Mouse (Mus musculus): ENCODE data around the gene Hoxc6. TPM values are rescaled to one million over a fixed set of nuclear protein-coding genes. Genes with fewer than 3 reads are reported as not detected.

The Hoxc6 gene
- polyA plus RNA-seq, 1 experiment: 0.16 TPM

- H3K4me3 ChIP-seq (replicated peaks; ENCODE audit: insufficient read depth, low read depth, low read length): no peak overlapping the region
- 3% methylated on average over 9 of the region's 9 CpGs for WGBS
- H3K4me1 ChIP-seq (ENCODE audit: control insufficient read depth, insufficient read depth, low read length): no peaks in the 10 kb centered on the region
- H3K27me3 ChIP-seq (ENCODE audit: control insufficient read depth, insufficient read depth, low read length): peaks cover 16% of the 10 kb centered on the region; the same call in 1 of the 2 replicates
- TF ChIP-seq POLR2A (IDR thresholded peaks at IDR 0.05; ENCODE audit: borderline replicate concordance, insufficient read depth, low read length) (no peak), CTCF (IDR thresholded peaks at IDR 0.05; ENCODE audit: borderline replicate concordance, insufficient read depth, low read depth, low read length) (no peak)
- DNase-seq: no peak
- H3K27ac ChIP-seq (ENCODE audit: insufficient read depth, low read length): no peak overlapping the region
Observed at GRCm38 (mm10) chr15:102996548-102996947, 1.5 kb upstream of the Hoxc6 start.

GRCm38 (mm10) chr15:102997431-102997830, 626 bp upstream of the Hoxc6 start:
- WGBS: 7% methylated on average over 3 of the region's 3 CpGs
- H3K4me3 ChIP-seq (replicated peaks; ENCODE audit: insufficient read depth, low read depth, low read length): no peak overlapping the region
- H3K4me1 ChIP-seq (ENCODE audit: control insufficient read depth, insufficient read depth, low read length): no peaks in the 10 kb centered on the region
- TF ChIP-seq CTCF (IDR thresholded peaks at IDR 0.05; ENCODE audit: borderline replicate concordance, insufficient read depth, low read depth, low read length) (no peak), POLR2A (IDR thresholded peaks at IDR 0.05; ENCODE audit: borderline replicate concordance, insufficient read depth, low read length) (no peak)
- H3K27me3 ChIP-seq (ENCODE audit: control insufficient read depth, insufficient read depth, low read length): peaks cover 15% of the 10 kb centered on the region; the same call in 1 of the 2 replicates
- DNase-seq: no peak
- no peak overlapping the region for H3K27ac ChIP-seq (ENCODE audit: insufficient read depth, low read length)

- WGBS: 4% methylated on average over 19 of the region's 19 CpGs
- peak overlapping the region; percentile 10 for H3K4me3 ChIP-seq (replicated peaks; ENCODE audit: insufficient read depth, low read depth, low read length)
Observed at GRCm38 (mm10) chr15:102998608-102999182, 638 bp downstream of the Hoxc6 start.

GRCm38 (mm10) chr15:102999183-102999831, 1.2 kb downstream of the Hoxc6 start:
- Histone ChIP-seq H3K27me3 (ENCODE audit: control insufficient read depth, insufficient read depth, low read length) (peaks cover 15% of the 10 kb centered on the region; the same call in 1 of the 2 replicates), H3K4me1 (ENCODE audit: control insufficient read depth, insufficient read depth, low read length) (no peaks in the 10 kb centered on the region), H3K4me3 (replicated peaks; ENCODE audit: insufficient read depth, low read depth, low read length) (peak overlapping the region; percentile 17), H3K27ac (ENCODE audit: insufficient read depth, low read length) (no peak overlapping the region)
- DNase-seq: peak; percentile 37 to 39
- TF ChIP-seq POLR2A (IDR thresholded peaks at IDR 0.05; ENCODE audit: borderline replicate concordance, insufficient read depth, low read length) (no peak), CTCF (IDR thresholded peaks at IDR 0.05; ENCODE audit: borderline replicate concordance, insufficient read depth, low read depth, low read length) (no peak)
- under 1% methylated on average over 33 of the region's 33 CpGs for WGBS

More at GRCm38 (mm10) chr15:102998608-102999182, 638 bp downstream of the Hoxc6 start:
- peaks cover 15% of the 10 kb centered on the region; the same call in 1 of the 2 replicates for H3K27me3 ChIP-seq (ENCODE audit: control insufficient read depth, insufficient read depth, low read length)
- no peak overlapping the region for H3K27ac ChIP-seq (ENCODE audit: insufficient read depth, low read length)
- H3K4me1 ChIP-seq (ENCODE audit: control insufficient read depth, insufficient read depth, low read length): no peaks in the 10 kb centered on the region
- no peak for DNase-seq
- TF ChIP-seq CTCF (IDR thresholded peaks at IDR 0.05; ENCODE audit: borderline replicate concordance, insufficient read depth, low read depth, low read length): no peak
- TF ChIP-seq POLR2A (IDR thresholded peaks at IDR 0.05; ENCODE audit: borderline replicate concordance, insufficient read depth, low read length): no peak

- 9% methylated on average over 11 of the region's 11 CpGs for WGBS
- Histone ChIP-seq H3K4me3 (replicated peaks; ENCODE audit: insufficient read depth, low read depth, low read length) (no peak overlapping the region), H3K27me3 (ENCODE audit: control insufficient read depth, insufficient read depth, low read length) (peaks cover 15% of the 10 kb centered on the region; the same call in 1 of the 2 replicates), H3K27ac (ENCODE audit: insufficient read depth, low read length) (no peak overlapping the region), H3K4me1 (ENCODE audit: control insufficient read depth, insufficient read depth, low read length) (no peaks in the 10 kb centered on the region)
- no peak for TF ChIP-seq CTCF (IDR thresholded peaks at IDR 0.05; ENCODE audit: borderline replicate concordance, insufficient read depth, low read depth, low read length)
- no peak for TF ChIP-seq POLR2A (IDR thresholded peaks at IDR 0.05; ENCODE audit: borderline replicate concordance, insufficient read depth, low read length)
- no peak for DNase-seq
Observed at GRCm38 (mm10) chr15:102999955-103000354, 1.9 kb downstream of the Hoxc6 start.

- H3K4me3 ChIP-seq (replicated peaks; ENCODE audit: insufficient read depth, low read depth, low read length): no peak overlapping the region
- no peak for DNase-seq
- peaks cover 15% of the 10 kb centered on the region; the same call in 1 of the 2 replicates for H3K27me3 ChIP-seq (ENCODE audit: control insufficient read depth, insufficient read depth, low read length)
- 7% methylated on average over 24 of the region's 24 CpGs for WGBS
- no peaks in the 10 kb centered on the region for H3K4me1 ChIP-seq (ENCODE audit: control insufficient read depth, insufficient read depth, low read length)
- H3K27ac ChIP-seq (ENCODE audit: insufficient read depth, low read length): no peak overlapping the region
- TF ChIP-seq POLR2A (IDR thresholded peaks at IDR 0.05; ENCODE audit: borderline replicate concordance, insufficient read depth, low read length): no peak
- no peak for TF ChIP-seq CTCF (IDR thresholded peaks at IDR 0.05; ENCODE audit: borderline replicate concordance, insufficient read depth, low read depth, low read length)
Observed at GRCm38 (mm10) chr15:103000501-103000901, 2.4 kb downstream of the Hoxc6 start.

- Histone ChIP-seq H3K4me1 (ENCODE audit: control insufficient read depth, insufficient read depth, low read length) (no peaks in the 10 kb centered on the region), H3K27me3 (ENCODE audit: control insufficient read depth, insufficient read depth, low read length) (peaks cover 14% of the 10 kb centered on the region; the same call in 1 of the 2 replicates), H3K27ac (ENCODE audit: insufficient read depth, low read length) (no peak overlapping the region), H3K4me3 (replicated peaks; ENCODE audit: insufficient read depth, low read depth, low read length) (no peak overlapping the region)
- WGBS: 70% methylated on average over 2 of the region's 2 CpGs
- no peak for DNase-seq
- TF ChIP-seq POLR2A (IDR thresholded peaks at IDR 0.05; ENCODE audit: borderline replicate concordance, insufficient read depth, low read length): no peak
- TF ChIP-seq CTCF (IDR thresholded peaks at IDR 0.05; ENCODE audit: borderline replicate concordance, insufficient read depth, low read depth, low read length): no peak
Observed at GRCm38 (mm10) chr15:103001370-103001769, 3.3 kb downstream of the Hoxc6 start.

GRCm38 (mm10) chr15:103002156-103002555, 4.1 kb downstream of the Hoxc6 start:
- H3K27ac ChIP-seq (ENCODE audit: insufficient read depth, low read length): no peak overlapping the region
- no peak for DNase-seq
- H3K4me3 ChIP-seq (replicated peaks; ENCODE audit: insufficient read depth, low read depth, low read length): no peak overlapping the region
- no peak for TF ChIP-seq POLR2A (IDR thresholded peaks at IDR 0.05; ENCODE audit: borderline replicate concordance, insufficient read depth, low read length)
- no peak for TF ChIP-seq CTCF (IDR thresholded peaks at IDR 0.05; ENCODE audit: borderline replicate concordance, insufficient read depth, low read depth, low read length)
- H3K27me3 ChIP-seq (ENCODE audit: control insufficient read depth, insufficient read depth, low read length): peaks cover 10% of the 10 kb centered on the region; the same call in 1 of the 2 replicates
- WGBS: 31% methylated on average over 4 of the region's 4 CpGs
- no peaks in the 10 kb centered on the region for H3K4me1 ChIP-seq (ENCODE audit: control insufficient read depth, insufficient read depth, low read length)

All from cerebellum, adult 2 months (tissue).